Mouse (Mus musculus): Measurements from ENCODE around the gene Dchs2. TPM values are rescaled to one million over a fixed set of nuclear protein-coding genes. Genes with fewer than 3 reads are reported as not detected.
A peak's percentile ranks its signal among the peaks of the same experiment; 100 is the strongest.

Gene Dchs2
- polyA plus RNA-seq, 1 experiment from 2014 or later, result 0.01 TPM

- no peaks in the 10 kb centered on the region for H3K27me3 ChIP-seq
- no peaks in the 10 kb centered on the region for H3K9me3 ChIP-seq (replicated peaks)
- 45% methylated on average over 4 of the region's 4 CpGs for WGBS (ENCODE audit: insufficient replicate concordance)
- ATAC-seq (ENCODE audit: low read depth) (no peak), DNase-seq (no peak)
- no peaks in the 10 kb centered on the region for H3K4me1 ChIP-seq (replicated peaks)
- H3K36me3 ChIP-seq, result no peaks in the 10 kb centered on the region
- H3K4me2 ChIP-seq, result no peak overlapping the region
- no peak overlapping the region for H3K4me3 ChIP-seq (replicated peaks)
- H3K27ac ChIP-seq, result no peak overlapping the region
- no peak overlapping the region for H3K9ac ChIP-seq
Measured at GRCm38 (mm10) chr3:83259421-83259820, 131.7 kb downstream of the Dchs2 start.

GRCm38 (mm10) chr3:83266009-83266408 is 138.3 kb downstream of the Dchs2 start:
- no peaks in the 10 kb centered on the region for H3K36me3 ChIP-seq
- no peak for ATAC-seq (ENCODE audit: low read depth)
- 69% methylated on average over 4 of the region's 4 CpGs for WGBS (ENCODE audit: insufficient replicate concordance)
- no peaks in the 10 kb centered on the region for H3K4me1 ChIP-seq (replicated peaks)
- no peaks in the 10 kb centered on the region for H3K27me3 ChIP-seq
- no peak overlapping the region for H3K4me3 ChIP-seq (replicated peaks)
- no peaks in the 10 kb centered on the region for H3K9me3 ChIP-seq (replicated peaks)
- H3K9ac ChIP-seq, result no peak overlapping the region
- no peak for DNase-seq
- no peak overlapping the region for H3K27ac ChIP-seq
- H3K4me2 ChIP-seq, result no peak overlapping the region

DNA sequence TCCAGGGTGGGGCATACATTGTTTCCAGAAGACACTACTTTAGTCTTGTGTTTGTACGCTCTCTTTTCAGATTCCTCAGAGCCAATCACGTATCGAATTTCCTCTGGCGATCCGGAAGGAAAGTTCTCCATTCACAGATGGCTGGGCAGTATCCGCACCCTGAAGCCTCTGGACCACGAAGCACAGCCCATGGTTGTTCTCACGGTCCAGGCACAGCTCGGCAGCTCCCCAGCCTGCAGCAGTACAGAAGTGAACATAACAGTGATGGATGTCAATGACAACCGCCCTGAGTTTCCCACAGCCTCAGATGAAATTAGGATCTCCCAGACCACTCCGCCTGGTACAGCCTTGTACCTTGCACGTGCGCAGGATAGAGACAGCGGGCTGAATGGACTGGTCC is 142.5 kb downstream of the Dchs2 start:
- Histone ChIP-seq H3K9ac (no peak overlapping the region), H3K4me1 (replicated peaks) (no peaks in the 10 kb centered on the region), H3K36me3 (no peaks in the 10 kb centered on the region), H3K27ac (no peak overlapping the region), H3K4me2 (no peak overlapping the region), H3K9me3 (replicated peaks) (no peaks in the 10 kb centered on the region), H3K27me3 (no peaks in the 10 kb centered on the region), H3K4me3 (replicated peaks) (no peak overlapping the region)
- ATAC-seq (ENCODE audit: low read depth), result no peak
- WGBS (ENCODE audit: insufficient replicate concordance), result 68% methylated on average over 14 of the region's 14 CpGs
- DNase-seq, result no peak

DNA sequence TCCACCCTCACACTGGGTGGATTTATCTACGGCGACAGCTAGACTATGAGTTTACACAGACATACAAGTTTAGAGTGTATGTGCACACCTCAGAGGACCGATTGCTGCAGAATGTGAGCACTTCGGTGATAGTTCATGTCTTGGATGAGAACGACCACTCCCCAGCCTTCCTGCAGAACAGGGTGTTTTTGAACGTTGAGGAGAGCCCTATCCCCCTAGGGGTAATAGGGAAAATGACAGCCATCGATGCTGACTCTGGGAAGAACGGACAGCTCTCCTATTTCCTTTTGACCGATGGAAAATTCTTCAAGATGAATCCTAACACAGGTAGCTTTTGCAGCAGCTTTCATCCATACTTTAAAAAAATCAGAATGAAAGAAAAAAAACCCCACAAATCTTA is 143.2 kb downstream of the Dchs2 start:
- no peak overlapping the region for H3K9ac ChIP-seq
- no peaks in the 10 kb centered on the region for H3K36me3 ChIP-seq
- DNase-seq (no peak), ATAC-seq (ENCODE audit: low read depth) (no peak)
- no peak overlapping the region for H3K4me3 ChIP-seq (replicated peaks)
- 47% methylated on average over 9 of the region's 9 CpGs for WGBS (ENCODE audit: insufficient replicate concordance)
- no peaks in the 10 kb centered on the region for H3K9me3 ChIP-seq (replicated peaks)
- H3K27ac ChIP-seq, result no peak overlapping the region
- H3K4me2 ChIP-seq, result no peak overlapping the region
- no peaks in the 10 kb centered on the region for H3K4me1 ChIP-seq (replicated peaks)
- no peaks in the 10 kb centered on the region for H3K27me3 ChIP-seq

DNA sequence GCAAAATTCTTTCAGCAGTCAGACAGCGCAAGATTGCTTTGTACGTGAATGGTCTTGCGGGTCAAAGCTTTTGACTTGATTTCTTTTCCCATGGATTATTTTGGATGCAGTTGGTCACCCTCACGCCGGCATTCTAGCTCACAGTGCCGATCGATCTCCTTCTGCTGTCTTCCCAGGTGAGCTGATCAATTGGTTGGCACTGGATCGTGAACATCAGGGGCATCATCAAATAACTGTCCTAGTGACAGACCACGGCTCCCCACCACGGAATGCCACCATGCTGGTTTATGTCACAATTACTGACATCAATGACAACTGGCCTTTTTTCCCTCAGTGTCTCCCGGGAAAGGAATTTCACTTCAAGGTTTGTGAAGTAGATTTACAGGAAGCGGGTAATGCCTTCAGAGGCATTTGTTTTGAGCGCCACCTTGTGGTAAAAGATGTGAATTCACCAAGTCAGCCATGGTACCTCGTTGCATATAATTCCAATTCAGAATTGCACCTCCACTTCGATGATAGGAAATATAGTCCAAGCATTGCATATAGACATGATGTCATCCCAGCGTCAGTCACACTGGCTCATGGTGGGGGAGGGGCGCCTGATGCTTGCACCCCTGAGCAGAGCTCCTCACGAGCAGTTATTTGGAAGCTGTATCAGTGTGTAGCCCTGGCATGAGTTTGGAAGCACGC is 146.0 kb downstream of the Dchs2 start:
- no peak for ATAC-seq (ENCODE audit: low read depth)

DNA sequence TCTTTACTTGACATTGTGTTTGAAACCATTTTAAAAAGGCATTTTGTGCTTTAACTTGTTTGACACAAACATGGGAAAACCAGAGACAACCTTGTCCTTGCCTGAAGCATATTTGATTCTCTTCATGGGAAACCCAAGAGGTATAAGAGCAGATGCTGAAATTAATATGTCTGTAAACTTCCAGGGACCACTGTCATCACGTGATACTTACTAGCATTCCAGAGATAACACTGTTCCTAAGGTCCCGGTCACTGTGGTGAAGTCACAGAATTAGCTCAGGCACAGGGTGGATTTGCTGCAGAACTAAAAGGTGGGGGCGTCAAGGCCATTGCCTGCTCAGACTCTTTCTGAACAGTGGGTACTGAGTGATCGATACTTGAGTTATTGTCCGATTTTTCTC is 148.0 kb downstream of the Dchs2 start:
- H3K9me3 ChIP-seq (replicated peaks), result no peaks in the 10 kb centered on the region
- H3K36me3 ChIP-seq, result no peaks in the 10 kb centered on the region
- H3K27me3 ChIP-seq, result no peaks in the 10 kb centered on the region
- no peak overlapping the region for H3K9ac ChIP-seq
- H3K4me2 ChIP-seq, result no peak overlapping the region
- no peak for DNase-seq
- no peak overlapping the region for H3K27ac ChIP-seq
- H3K4me3 ChIP-seq (replicated peaks), result no peak overlapping the region
- 57% methylated on average over 5 of the region's 5 CpGs for WGBS (ENCODE audit: insufficient replicate concordance)
- ATAC-seq (ENCODE audit: low read depth), result no peak
- H3K4me1 ChIP-seq (replicated peaks), result no peaks in the 10 kb centered on the region

More for the DNA sequence above, 146.0 kb downstream of the Dchs2 start:
- Histone ChIP-seq H3K4me2 (no peak overlapping the region), H3K9ac (no peak overlapping the region), H3K4me1 (replicated peaks) (no peaks in the 10 kb centered on the region), H3K4me3 (replicated peaks) (no peak overlapping the region), H3K27ac (no peak overlapping the region), H3K27me3 (no peaks in the 10 kb centered on the region), H3K36me3 (no peaks in the 10 kb centered on the region), H3K9me3 (replicated peaks) (no peaks in the 10 kb centered on the region)
- 31% methylated on average over 19 of the region's 19 CpGs for WGBS (ENCODE audit: insufficient replicate concordance)
- DNase-seq, result peak; percentile 7

GRCm38 (mm10) chr3:83283882-83284281 is 156.1 kb downstream of the Dchs2 start:
- DNase-seq (no peak), ATAC-seq (ENCODE audit: low read depth) (no peak)
- Histone ChIP-seq H3K4me1 (replicated peaks) (no peaks in the 10 kb centered on the region), H3K4me3 (replicated peaks) (no peak overlapping the region), H3K27me3 (no peaks in the 10 kb centered on the region), H3K4me2 (no peak overlapping the region), H3K27ac (no peak overlapping the region), H3K9ac (no peak overlapping the region), H3K36me3 (no peaks in the 10 kb centered on the region), H3K9me3 (replicated peaks) (no peaks in the 10 kb centered on the region)
- 40% methylated on average over 1 of the region's 1 CpGs for WGBS (ENCODE audit: insufficient replicate concordance)

DNA sequence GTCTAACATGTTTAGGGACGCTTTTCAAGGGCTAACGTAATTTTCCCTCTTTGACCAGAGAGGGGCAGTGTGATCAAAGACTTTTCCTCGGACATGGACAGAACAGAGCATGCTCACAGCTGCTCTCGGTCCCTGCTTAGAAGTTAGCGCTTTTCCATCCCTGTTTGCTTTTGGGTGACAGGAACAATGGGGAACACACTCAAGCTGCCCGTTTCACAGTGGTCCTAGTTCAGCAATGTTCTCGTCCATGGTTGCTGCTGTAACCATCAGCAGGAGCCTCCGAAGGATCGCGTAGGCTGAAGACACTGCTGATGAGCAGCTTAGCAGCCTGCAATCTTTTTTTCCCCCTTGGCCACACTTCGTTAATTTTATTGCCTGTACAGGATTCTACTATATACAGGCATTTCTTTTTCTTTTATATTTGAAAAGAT is 159.2 kb downstream of the Dchs2 start:
- no peaks in the 10 kb centered on the region for H3K4me1 ChIP-seq (replicated peaks)
- H3K27ac ChIP-seq, result no peak overlapping the region
- no peaks in the 10 kb centered on the region for H3K9me3 ChIP-seq (replicated peaks)
- no peak overlapping the region; the same call in 1 of the 2 replicates for H3K4me3 ChIP-seq (replicated peaks)
- whole genome bisulfite sequencing (ENCODE audit: insufficient replicate concordance), result 17% methylated on average over 11 of the region's 11 CpGs
- H3K4me2 ChIP-seq, result peak overlapping the region; percentile 35; the same call in 1 of the 2 replicates
- DNase-seq (no peak), ATAC-seq (ENCODE audit: low read depth) (no peak)
- no peaks in the 10 kb centered on the region for H3K27me3 ChIP-seq
- no peaks in the 10 kb centered on the region for H3K36me3 ChIP-seq
- H3K9ac ChIP-seq, result no peak overlapping the region

DNA sequence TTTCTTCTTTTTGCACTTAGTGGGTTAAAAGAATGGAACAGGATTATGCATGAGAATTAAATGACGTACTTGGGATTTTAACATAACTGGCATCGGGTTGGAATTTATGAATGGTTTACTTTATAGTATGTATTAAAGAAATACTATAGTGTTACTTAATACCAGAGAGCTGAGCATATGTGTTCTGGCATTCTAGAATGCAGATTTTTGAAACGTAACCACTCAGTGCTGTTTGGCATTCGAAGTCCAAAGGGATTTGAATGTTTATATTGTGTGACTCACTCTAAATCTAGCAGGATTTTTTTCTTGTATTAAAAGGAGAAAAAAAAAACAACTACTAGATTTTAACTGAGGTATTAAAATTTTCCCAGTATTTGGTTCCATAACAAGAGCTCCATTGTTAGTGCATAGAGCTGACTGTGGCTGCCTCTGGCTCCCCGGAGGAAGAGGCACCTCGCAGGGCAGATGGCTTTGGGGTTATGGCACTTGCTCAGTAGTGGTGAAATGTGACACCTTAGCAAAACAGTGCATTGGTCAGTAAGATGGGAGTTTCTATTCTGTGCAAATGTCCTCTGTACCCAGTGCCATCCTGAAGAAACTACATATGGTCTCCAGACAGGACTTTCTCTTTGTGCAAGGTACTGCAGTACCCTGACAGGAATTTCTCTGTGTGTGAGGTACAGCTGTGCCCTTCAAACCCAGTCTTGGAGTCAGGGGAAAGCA is 160.5 kb downstream of the Dchs2 start:
- Histone ChIP-seq H3K4me2 (no peak overlapping the region), H3K9ac (no peak overlapping the region), H3K27me3 (no peaks in the 10 kb centered on the region), H3K9me3 (replicated peaks) (no peaks in the 10 kb centered on the region), H3K36me3 (no peaks in the 10 kb centered on the region), H3K4me3 (replicated peaks) (no peak overlapping the region), H3K4me1 (replicated peaks) (no peaks in the 10 kb centered on the region), H3K27ac (no peak overlapping the region)
- ATAC-seq (ENCODE audit: low read depth) (no peak), DNase-seq (no peak)
- WGBS (ENCODE audit: insufficient replicate concordance), result 58% methylated on average over 6 of the region's 6 CpGs

GRCm38 (mm10) chr3:83290482-83290881 is 162.7 kb downstream of the Dchs2 start:
- H3K36me3 ChIP-seq, result no peaks in the 10 kb centered on the region
- H3K4me2 ChIP-seq, result no peak overlapping the region

DNA sequence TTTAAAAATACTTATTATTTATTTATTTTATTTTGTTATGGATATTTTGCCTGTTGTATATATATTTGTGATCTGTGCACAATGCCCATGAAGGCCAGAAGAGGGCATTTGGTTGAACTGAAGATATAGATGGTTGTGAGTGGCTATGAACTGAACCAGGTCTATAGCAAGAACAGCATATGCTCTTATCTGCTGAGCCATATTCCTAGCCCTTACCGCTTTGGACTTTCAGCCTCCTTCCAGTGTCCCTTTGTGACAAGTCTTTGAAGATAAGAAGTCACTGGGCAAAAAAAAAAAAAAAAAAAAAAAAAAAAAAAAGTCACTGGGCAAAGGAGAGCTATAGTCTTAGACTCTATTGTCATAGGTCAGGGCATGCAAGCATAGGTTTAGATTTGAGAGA is 163.2 kb downstream of the Dchs2 start:
- Histone ChIP-seq H3K9ac (no peak overlapping the region), H3K4me2 (no peak overlapping the region), H3K27ac (no peak overlapping the region), H3K27me3 (no peaks in the 10 kb centered on the region), H3K4me3 (replicated peaks) (no peak overlapping the region), H3K9me3 (replicated peaks) (no peaks in the 10 kb centered on the region), H3K36me3 (no peaks in the 10 kb centered on the region), H3K4me1 (replicated peaks) (no peaks in the 10 kb centered on the region)
- DNase-seq, result no peak
- WGBS (ENCODE audit: insufficient replicate concordance), result 53% methylated on average over 1 of the region's 1 CpGs
- ATAC-seq (ENCODE audit: low read depth), result no peak

More at GRCm38 (mm10) chr3:83290482-83290881, 162.7 kb downstream of the Dchs2 start:
- H3K4me3 ChIP-seq (replicated peaks), result no peak overlapping the region
- H3K27me3 ChIP-seq, result no peaks in the 10 kb centered on the region
- H3K4me1 ChIP-seq (replicated peaks), result no peaks in the 10 kb centered on the region
- ATAC-seq (ENCODE audit: low read depth) (no peak), DNase-seq (no peak)
- H3K27ac ChIP-seq, result no peak overlapping the region
- no peak overlapping the region for H3K9ac ChIP-seq
- H3K9me3 ChIP-seq (replicated peaks), result no peaks in the 10 kb centered on the region
